Mouse (Mus musculus): ENCODE data around the gene Rrp12.
"Not testable (repeated sequence)": the region's sequence is repeated elsewhere in the genome, so short reads cannot be mapped to it uniquely, and the experiment has no call there.

Gene Rrp12

GRCm38 (mm10) chr19:41850021-41850718 lies 45.8 kb downstream of the Rrp12 start:
- no peak for DNase-seq (ENCODE audit: extremely low read depth, insufficient read length, low spot score)

- DNase-seq (ENCODE audit: extremely low read depth, insufficient read length, low spot score): peak; percentile 94
These were observed 47.8 kb downstream of the Rrp12 start, which contains the start of gene Frat2 for GRCm38 (mm10) chr19:41847992-41848851. Gene Frat2, minus strand, starts transcription at chr19:41848132.

GRCm38 (mm10) chr19:41847614-41847991 lies 48.4 kb downstream of the Rrp12 start:
- DNase-seq (ENCODE audit: extremely low read depth, insufficient read length, low spot score): not testable (repeated sequence)

GRCm38 (mm10) chr19:41847091-41847581 lies 48.8 kb downstream of the Rrp12 start:
- no peak for DNase-seq (ENCODE audit: extremely low read depth, insufficient read length, low spot score)

- DNase-seq (ENCODE audit: extremely low read depth, insufficient read length, low spot score): no peak
These were observed 49.4 kb downstream of the Rrp12 start for GRCm38 (mm10) chr19:41846366-41847090.

- no peak for DNase-seq (ENCODE audit: extremely low read depth, insufficient read length, low spot score)
These were observed 51.6 kb downstream of the Rrp12 start for GRCm38 (mm10) chr19:41844345-41844744.

GRCm38 (mm10) chr19:41842706-41843105 lies 53.3 kb downstream of the Rrp12 start:
- no peak for DNase-seq (ENCODE audit: extremely low read depth, insufficient read length, low spot score)

GRCm38 (mm10) chr19:41842196-41842595 lies 53.8 kb downstream of the Rrp12 start:
- DNase-seq (ENCODE audit: extremely low read depth, insufficient read length, low spot score): no peak

- DNase-seq (ENCODE audit: extremely low read depth, insufficient read length, low spot score): no peak
These were observed 54.7 kb downstream of the Rrp12 start for GRCm38 (mm10) chr19:41841105-41841750.

GRCm38 (mm10) chr19:41839685-41840084 lies 56.3 kb downstream of the Rrp12 start:
- DNase-seq (ENCODE audit: extremely low read depth, insufficient read length, low spot score): no peak

GRCm38 (mm10) chr19:41838808-41839207 lies 57.2 kb downstream of the Rrp12 start:
- no peak for DNase-seq (ENCODE audit: extremely low read depth, insufficient read length, low spot score)

GRCm38 (mm10) chr19:41837917-41838261 lies 58.1 kb downstream of the Rrp12 start:
- no peak for DNase-seq (ENCODE audit: extremely low read depth, insufficient read length, low spot score)

- no peak for DNase-seq (ENCODE audit: extremely low read depth, insufficient read length, low spot score)
These were observed 58.6 kb downstream of the Rrp12 start for GRCm38 (mm10) chr19:41837194-41837916.

GRCm38 (mm10) chr19:41836719-41837118 lies 59.3 kb downstream of the Rrp12 start:
- DNase-seq (ENCODE audit: extremely low read depth, insufficient read length, low spot score): no peak

- no peak for DNase-seq (ENCODE audit: extremely low read depth, insufficient read length, low spot score)
These were observed 60.2 kb downstream of the Rrp12 start for GRCm38 (mm10) chr19:41835816-41836215.

- no peak for DNase-seq (ENCODE audit: extremely low read depth, insufficient read length, low spot score)
These were observed 60.6 kb downstream of the Rrp12 start for GRCm38 (mm10) chr19:41835407-41835806.

GRCm38 (mm10) chr19:41832501-41833201 lies 63.3 kb downstream of the Rrp12 start:
- no peak for DNase-seq (ENCODE audit: extremely low read depth, insufficient read length, low spot score)

- no peak for DNase-seq (ENCODE audit: extremely low read depth, insufficient read length, low spot score)
These were observed 64.1 kb downstream of the Rrp12 start for GRCm38 (mm10) chr19:41831718-41832391.

GRCm38 (mm10) chr19:41831101-41831570 lies 64.8 kb downstream of the Rrp12 start:
- no peak for DNase-seq (ENCODE audit: extremely low read depth, insufficient read length, low spot score)
